Mouse (Mus musculus) layer of hippocampus, adult 9-11 months (tissue): ENCODE measurements around the gene Lsm4.

Experiments used
- DNase-seq: peaks from one replicate; pipeline ENCODE4 v3.0.0; 2022

Gene Lsm4

GRCm38 (mm10) chr8:70673079-70673856, at the start of gene Lsm4:
Gene Lsm4 (plus strand): TSS chr8:70673248.
- peak; percentile 99 for DNase-seq

- DNase-seq, result no peak
These were observed 47.9 kb upstream of the Lsm4 start for GRCm38 (mm10) chr8:70625104-70625503.

GRCm38 (mm10) chr8:70627041-70627440, 46.0 kb upstream of the Lsm4 start:
- DNase-seq, result no peak

- DNase-seq, result no peak
These were observed 44.0 kb upstream of the Lsm4 start for GRCm38 (mm10) chr8:70628986-70629490.

GRCm38 (mm10) chr8:70629574-70630531, 43.2 kb upstream of the Lsm4 start:
- DNase-seq, result peak; percentile 90

GRCm38 (mm10) chr8:70630532-70631381, 42.3 kb upstream of the Lsm4 start:
- no peak for DNase-seq

GRCm38 (mm10) chr8:70631436-70631835, 41.6 kb upstream of the Lsm4 start:
- DNase-seq, result no peak

GRCm38 (mm10) chr8:70632346-70632892, 40.6 kb upstream of the Lsm4 start, which contains the start of gene Gdf15:
Gene Gdf15 (minus strand): TSS chr8:70632456.
- DNase-seq, result no peak

- DNase-seq, result no peak
These were observed 39.0 kb upstream of the Lsm4 start for GRCm38 (mm10) chr8:70634066-70634465.

- no peak for DNase-seq
These were observed 37.5 kb upstream of the Lsm4 start for GRCm38 (mm10) chr8:70635527-70635926.

- DNase-seq, result no peak
These were observed 36.2 kb upstream of the Lsm4 start for GRCm38 (mm10) chr8:70636838-70637237.

- no peak for DNase-seq
These were observed 34.3 kb upstream of the Lsm4 start for GRCm38 (mm10) chr8:70638752-70639151.

- DNase-seq, result no peak
These were observed 30.0 kb upstream of the Lsm4 start for GRCm38 (mm10) chr8:70643019-70643418.

GRCm38 (mm10) chr8:70644065-70644464, 29.0 kb upstream of the Lsm4 start:
- DNase-seq, result no peak

GRCm38 (mm10) chr8:70645501-70646224, 27.4 kb upstream of the Lsm4 start:
- DNase-seq, result no peak

GRCm38 (mm10) chr8:70646369-70646768, 26.7 kb upstream of the Lsm4 start:
- no peak for DNase-seq

- no peak for DNase-seq
These were observed 26.3 kb upstream of the Lsm4 start for GRCm38 (mm10) chr8:70646775-70647174.

GRCm38 (mm10) chr8:70647343-70648163, 25.5 kb upstream of the Lsm4 start:
- no peak for DNase-seq

GRCm38 (mm10) chr8:70648164-70648442, 24.9 kb upstream of the Lsm4 start:
- no peak for DNase-seq

GRCm38 (mm10) chr8:70648921-70649320, 24.1 kb upstream of the Lsm4 start:
- DNase-seq, result no peak

GRCm38 (mm10) chr8:70649324-70649723, 23.7 kb upstream of the Lsm4 start:
- peak; percentile 61 for DNase-seq
